Mouse (Mus musculus): ENCODE data around the gene Aff3. TPM values are rescaled to one million over a fixed set of nuclear protein-coding genes. Genes with fewer than 3 reads are reported as not detected.
A peak's percentile ranks its signal among the peaks of the same experiment; 100 is the strongest.

Aff3 gene
- polyA plus RNA-seq, 1 experiment from 2014 or later = 9.6 TPM

GRCm38 (mm10) chr1:38487884-38488283, 176.9 kb downstream of the Aff3 start:
- H3K27ac ChIP-seq (ENCODE audit: low read length) = no peak overlapping the region
- ATAC-seq = no peak
- no peaks in the 10 kb centered on the region for H3K36me3 ChIP-seq (ENCODE audit: control insufficient read depth, insufficient read depth, low read length)
- H3K9ac ChIP-seq (ENCODE audit: low read depth, low read length) = no peak overlapping the region
- no peaks in the 10 kb centered on the region for H3K27me3 ChIP-seq (ENCODE audit: control insufficient read depth, insufficient read depth, low read depth, low read length)
- no peak overlapping the region for H3K4me2 ChIP-seq (ENCODE audit: low read length)
- H3K4me1 ChIP-seq (ENCODE audit: control insufficient read depth, insufficient read depth, low read length) = peaks cover 6% of the 10 kb centered on the region
- H3K4me3 ChIP-seq (ENCODE audit: low read depth, low read length) = no peak overlapping the region
- WGBS = 98% methylated on average over 2 of the region's 2 CpGs
- no peaks in the 10 kb centered on the region for H3K9me3 ChIP-seq (replicated peaks; ENCODE audit: control insufficient read depth, low read length, poor library complexity, severe bottlenecking)

- H3K27me3 ChIP-seq (ENCODE audit: control insufficient read depth, insufficient read depth, low read depth, low read length) = no peaks in the 10 kb centered on the region
- H3K9me3 ChIP-seq (replicated peaks; ENCODE audit: control insufficient read depth, low read length, poor library complexity, severe bottlenecking) = no peaks in the 10 kb centered on the region
- no peak overlapping the region for H3K4me3 ChIP-seq (ENCODE audit: low read depth, low read length)
- H3K36me3 ChIP-seq (ENCODE audit: control insufficient read depth, insufficient read depth, low read length) = no peaks in the 10 kb centered on the region
- H3K4me2 ChIP-seq (ENCODE audit: low read length) = no peak overlapping the region
- H3K9ac ChIP-seq (ENCODE audit: low read depth, low read length) = no peak overlapping the region
- WGBS = 77% methylated on average over 2 of the region's 2 CpGs
- peaks cover 2% of the 10 kb centered on the region; the same call in 1 of the 2 replicates for H3K4me1 ChIP-seq (ENCODE audit: control insufficient read depth, insufficient read depth, low read length)
- ATAC-seq = no peak
- H3K27ac ChIP-seq (ENCODE audit: low read length) = no peak overlapping the region
These were observed 181.6 kb downstream of the Aff3 start for GRCm38 (mm10) chr1:38483191-38483590.

- Histone ChIP-seq H3K4me3 (ENCODE audit: low read depth, low read length) (no peak overlapping the region), H3K27ac (ENCODE audit: low read length) (no peak overlapping the region), H3K36me3 (ENCODE audit: control insufficient read depth, insufficient read depth, low read length) (no peaks in the 10 kb centered on the region), H3K9me3 (replicated peaks; ENCODE audit: control insufficient read depth, low read length, poor library complexity, severe bottlenecking) (no peaks in the 10 kb centered on the region), H3K9ac (ENCODE audit: low read depth, low read length) (no peak overlapping the region), H3K4me1 (ENCODE audit: control insufficient read depth, insufficient read depth, low read length) (peaks cover 4% of the 10 kb centered on the region), H3K27me3 (ENCODE audit: control insufficient read depth, insufficient read depth, low read depth, low read length) (no peaks in the 10 kb centered on the region), H3K4me2 (ENCODE audit: low read length) (no peak overlapping the region)
- WGBS = 63% methylated on average over 9 of the region's 9 CpGs
- peak; percentile 54; the same call in 1 of the 2 replicates for ATAC-seq
These were observed 186.5 kb downstream of the Aff3 start for GRCm38 (mm10) chr1:38478246-38478743.

GRCm38 (mm10) chr1:38470817-38471216, 193.9 kb downstream of the Aff3 start:
- Histone ChIP-seq H3K27ac (ENCODE audit: low read length) (no peak overlapping the region), H3K4me1 (ENCODE audit: control insufficient read depth, insufficient read depth, low read length) (peaks cover 2% of the 10 kb centered on the region; the same call in 1 of the 2 replicates), H3K36me3 (ENCODE audit: control insufficient read depth, insufficient read depth, low read length) (no peaks in the 10 kb centered on the region), H3K9ac (ENCODE audit: low read depth, low read length) (no peak overlapping the region), H3K27me3 (ENCODE audit: control insufficient read depth, insufficient read depth, low read depth, low read length) (no peaks in the 10 kb centered on the region), H3K9me3 (replicated peaks; ENCODE audit: control insufficient read depth, low read length, poor library complexity, severe bottlenecking) (no peaks in the 10 kb centered on the region), H3K4me2 (ENCODE audit: low read length) (no peak overlapping the region), H3K4me3 (ENCODE audit: low read depth, low read length) (no peak overlapping the region)
- WGBS = 70% methylated on average over 11 of the region's 11 CpGs
- ATAC-seq = no peak

- no peaks in the 10 kb centered on the region for H3K27me3 ChIP-seq (ENCODE audit: control insufficient read depth, insufficient read depth, low read depth, low read length)
- ATAC-seq = no peak
- H3K4me2 ChIP-seq (ENCODE audit: low read length) = no peak overlapping the region
- H3K27ac ChIP-seq (ENCODE audit: low read length) = no peak overlapping the region
- no peak overlapping the region for H3K4me3 ChIP-seq (ENCODE audit: low read depth, low read length)
- no peaks in the 10 kb centered on the region for H3K9me3 ChIP-seq (replicated peaks; ENCODE audit: control insufficient read depth, low read length, poor library complexity, severe bottlenecking)
- WGBS = 80% methylated on average over 5 of the region's 5 CpGs
- H3K4me1 ChIP-seq (ENCODE audit: control insufficient read depth, insufficient read depth, low read length) = peaks cover 2% of the 10 kb centered on the region; the same call in 1 of the 2 replicates
- H3K36me3 ChIP-seq (ENCODE audit: control insufficient read depth, insufficient read depth, low read length) = no peaks in the 10 kb centered on the region
- no peak overlapping the region for H3K9ac ChIP-seq (ENCODE audit: low read depth, low read length)
These were observed 194.6 kb downstream of the Aff3 start for GRCm38 (mm10) chr1:38470166-38470565.

- Histone ChIP-seq H3K4me2 (ENCODE audit: low read length) (no peak overlapping the region), H3K36me3 (ENCODE audit: control insufficient read depth, insufficient read depth, low read length) (no peaks in the 10 kb centered on the region), H3K4me1 (ENCODE audit: control insufficient read depth, insufficient read depth, low read length) (peaks cover 2% of the 10 kb centered on the region; the same call in 1 of the 2 replicates), H3K9me3 (replicated peaks; ENCODE audit: control insufficient read depth, low read length, poor library complexity, severe bottlenecking) (no peaks in the 10 kb centered on the region), H3K9ac (ENCODE audit: low read depth, low read length) (no peak overlapping the region), H3K27me3 (ENCODE audit: control insufficient read depth, insufficient read depth, low read depth, low read length) (no peaks in the 10 kb centered on the region), H3K4me3 (ENCODE audit: low read depth, low read length) (no peak overlapping the region), H3K27ac (ENCODE audit: low read length) (no peak overlapping the region)
- ATAC-seq = peak; percentile 34
- 61% methylated on average over 7 of the region's 7 CpGs for WGBS
These were observed 197.3 kb downstream of the Aff3 start for GRCm38 (mm10) chr1:38467305-38468083.

GRCm38 (mm10) chr1:38456719-38457269, 208.0 kb downstream of the Aff3 start:
- Histone ChIP-seq H3K36me3 (ENCODE audit: control insufficient read depth, insufficient read depth, low read length) (no peaks in the 10 kb centered on the region), H3K9me3 (replicated peaks; ENCODE audit: control insufficient read depth, low read length, poor library complexity, severe bottlenecking) (no peaks in the 10 kb centered on the region), H3K4me1 (ENCODE audit: control insufficient read depth, insufficient read depth, low read length) (peaks cover 12% of the 10 kb centered on the region), H3K27me3 (ENCODE audit: control insufficient read depth, insufficient read depth, low read depth, low read length) (no peaks in the 10 kb centered on the region), H3K27ac (ENCODE audit: low read length) (no peak overlapping the region), H3K4me3 (ENCODE audit: low read depth, low read length) (no peak overlapping the region), H3K4me2 (ENCODE audit: low read length) (no peak overlapping the region), H3K9ac (ENCODE audit: low read depth, low read length) (no peak overlapping the region)
- 54% methylated on average over 7 of the region's 7 CpGs for WGBS
- ATAC-seq = peak; percentile 55; the same call in 1 of the 2 replicates

GRCm38 (mm10) chr1:38454921-38455320, 209.8 kb downstream of the Aff3 start:
- Histone ChIP-seq H3K9me3 (replicated peaks; ENCODE audit: control insufficient read depth, low read length, poor library complexity, severe bottlenecking) (no peaks in the 10 kb centered on the region), H3K4me1 (ENCODE audit: control insufficient read depth, insufficient read depth, low read length) (peaks cover 16% of the 10 kb centered on the region), H3K27me3 (ENCODE audit: control insufficient read depth, insufficient read depth, low read depth, low read length) (no peaks in the 10 kb centered on the region), H3K4me2 (ENCODE audit: low read length) (no peak overlapping the region), H3K27ac (ENCODE audit: low read length) (no peak overlapping the region), H3K9ac (ENCODE audit: low read depth, low read length) (no peak overlapping the region), H3K36me3 (ENCODE audit: control insufficient read depth, insufficient read depth, low read length) (no peaks in the 10 kb centered on the region), H3K4me3 (ENCODE audit: low read depth, low read length) (no peak overlapping the region)
- no peak for ATAC-seq
- 83% methylated on average over 8 of the region's 8 CpGs for WGBS

- Histone ChIP-seq H3K4me3 (ENCODE audit: low read depth, low read length) (no peak overlapping the region), H3K27me3 (ENCODE audit: control insufficient read depth, insufficient read depth, low read depth, low read length) (no peaks in the 10 kb centered on the region), H3K27ac (ENCODE audit: low read length) (peak overlapping the region; percentile 43; the same call in 1 of the 2 replicates), H3K9ac (ENCODE audit: low read depth, low read length) (no peak overlapping the region), H3K36me3 (ENCODE audit: control insufficient read depth, insufficient read depth, low read length) (no peaks in the 10 kb centered on the region), H3K4me1 (ENCODE audit: control insufficient read depth, insufficient read depth, low read length) (peaks cover 17% of the 10 kb centered on the region), H3K9me3 (replicated peaks; ENCODE audit: control insufficient read depth, low read length, poor library complexity, severe bottlenecking) (no peaks in the 10 kb centered on the region), H3K4me2 (ENCODE audit: low read length) (no peak overlapping the region)
- 92% methylated on average over 6 of the region's 6 CpGs for WGBS
- ATAC-seq = no peak
These were observed 213.4 kb downstream of the Aff3 start for GRCm38 (mm10) chr1:38451367-38451766.

Data from midbrain, embryonic 16.5 days (tissue).